Mouse (Mus musculus) liver, adult 2 months (tissue): ENCODE results near the gene Gabrd.

Source experiments
- CTCF ChIP-seq: fragments of 200-500 bp; IDR thresholded peaks from 2 replicates; pipeline ENCODE4 v1.5.1; 2011; ENCODE audit warnings: low read depth, low read length, control low read depth
- POLR2A ChIP-seq: fragments of 200-500 bp; IDR thresholded peaks from 2 replicates; pipeline ENCODE4 v1.6.1; 2011; ENCODE audit warnings: low read length, control low read depth; ENCODE audit not compliant: insufficient read depth; ENCODE audit errors: extremely low read depth

- no peak for TF ChIP-seq CTCF
- TF ChIP-seq POLR2A = no peak
Observed at GRCm38 (mm10) chr4:155432358-155432757, 34.4 kb upstream of the Gabrd start.
